Mouse (Mus musculus) G1E (cell line): ENCODE results near the gene Lamp2.

Experiments
- CTCF ChIP-seq: IDR thresholded peaks from 2 replicates; pipeline ENCODE4 v1.5.1; 2012; ENCODE audit warnings: low read depth, low read length, inconsistent platforms, mixed read lengths
- GATA1 ChIP-seq: IDR thresholded peaks from 2 replicates; pipeline ENCODE4 v1.6.1; 2012; ENCODE audit warnings: borderline replicate concordance, low read length, inconsistent platforms, mixed read lengths
- TAL1 ChIP-seq: conservative IDR thresholded peaks from 2 replicates; pipeline ENCODE4 v1.6.1; 2012; ENCODE audit warnings: low read depth, low read length, inconsistent platforms, mixed read lengths

GRCm38 (mm10) chrX:38460887-38461286 lies 4.6 kb upstream of the Lamp2 start:
- no peak for TF ChIP-seq CTCF
- TF ChIP-seq GATA1: no peak
- no peak for TF ChIP-seq TAL1
